Mouse (Mus musculus) neural tube, embryonic 15.5 days (tissue): ENCODE measurements around the gene Erich2. TPM values are rescaled to one million over a fixed set of nuclear protein-coding genes. Genes with fewer than 3 reads are reported as not detected.
"Not testable (repeated sequence)": the region's sequence is repeated elsewhere in the genome, so short reads cannot be mapped to it uniquely, and the experiment has no call there.

ENCODE experiments used
- ATAC-seq: fragments of 200-750 bp; cut with Nextera tagmentation; 2 replicates; pipeline ENCODE4 v1.8.0; 2017; ENCODE audit warnings: mild to moderate bottlenecking, moderate TSS enrichment, moderate library complexity; ENCODE audit not compliant: low FRiP score
- H3K27ac ChIP-seq: fragments of 300-500 bp; sonication (generic); replicated peaks from 2 replicates; pipeline ENCODE4 v1.5.1; 2015; ENCODE audit warnings: mild to moderate bottlenecking, inconsistent platforms
- H3K27me3 ChIP-seq: fragments of 300-500 bp; sonication (generic); replicated peaks from 2 replicates; pipeline ENCODE4 v1.6.1; 2015; ENCODE audit warnings: inconsistent platforms
- H3K36me3 ChIP-seq: fragments of 300-500 bp; sonication (generic); 2 replicates; pipeline ENCODE4 v1.6.1; 2015; ENCODE audit warnings: inconsistent platforms
- H3K4me1 ChIP-seq: fragments of 300-500 bp; sonication (generic); 2 replicates; pipeline ENCODE4 v1.6.1; 2015; ENCODE audit warnings: inconsistent platforms
- H3K4me2 ChIP-seq: fragments of 300-500 bp; sonication (generic); 2 replicates; pipeline ENCODE4 v1.6.1; 2015; ENCODE audit warnings: inconsistent platforms, mild to moderate bottlenecking, moderate library complexity
- H3K4me3 ChIP-seq: fragments of 300-500 bp; sonication (generic); replicated peaks from 2 replicates; pipeline ENCODE4 v1.5.1; 2015; ENCODE audit warnings: mild to moderate bottlenecking, inconsistent platforms
- H3K9ac ChIP-seq: fragments of 300-500 bp; sonication (generic); replicated peaks from 2 replicates; pipeline ENCODE4 v1.6.1; 2015; ENCODE audit warnings: mild to moderate bottlenecking, inconsistent platforms
- H3K9me3 ChIP-seq: fragments of 300-500 bp; sonication (generic); replicated peaks from 2 replicates; pipeline ENCODE4 v1.6.1; 2016; ENCODE audit warnings: inconsistent platforms
- WGBS: fragments of 180-500 bp; shearing (Covaris S2); methylation state at CpG from one replicate; pipeline ENCODE4 v1.1.7; 2015; ENCODE audit warnings: mixed read lengths; 5-methylcytosine and 5-hydroxymethylcytosine counted together
- polyA plus RNA-seq: library from polyadenylated mRNA; unstranded; fragments of >200 nt; fragmentation: Nextera tagmentation; extraction: Ambion mirVana; gene quantifications from 2 replicates; pipeline ENCODE4 v1.2.1, GENCODE M21; 2015

Gene Erich2
- 0.92 and 2.1 TPM in 2 replicates for polyA plus RNA-seq

DNA sequence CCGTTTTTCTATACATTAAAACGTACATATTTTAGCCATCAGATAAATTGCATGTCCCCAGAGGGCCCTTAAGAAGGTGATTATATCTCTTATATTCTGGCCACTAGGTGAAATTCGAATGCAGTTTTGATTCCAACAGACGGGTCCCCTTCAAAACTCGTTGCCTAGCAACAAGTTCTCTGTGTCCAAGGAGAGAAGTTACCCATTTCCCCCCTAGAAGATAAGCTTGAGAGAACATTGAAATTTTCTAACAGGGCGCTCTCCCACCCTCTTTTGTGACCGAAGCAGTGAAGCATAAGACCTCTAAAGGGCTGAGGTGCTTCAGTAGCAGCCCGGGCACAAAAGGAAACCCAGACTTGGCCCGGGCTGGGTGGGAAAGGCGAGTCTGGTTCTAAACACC is at the start of gene Erich2:
Gene Erich2, plus strand, starts transcription at position 324 of the 400 bp plus-strand sequence.
- H3K9ac ChIP-seq = peak within 1 kb of the TSS; percentile 54
- no peaks in the 10 kb centered on the region for H3K36me3 ChIP-seq
- H3K27ac ChIP-seq = 0 out of 2 replicates have a peak within 1 kb of the TSS, but pooled peaks have one; percentile 13
- H3K9me3 ChIP-seq = no peaks in the 10 kb centered on the region
- WGBS = 11% methylated on average over 10 of the region's 10 CpGs
- ATAC-seq = peak; percentile 33
- peaks cover 11% of the 10 kb centered on the region for H3K4me1 ChIP-seq
- H3K4me3 ChIP-seq = peak within 1 kb of the TSS; percentile 49
- peak within 1 kb of the TSS; percentile 94 for H3K4me2 ChIP-seq
- H3K27me3 ChIP-seq = 0 out of 2 replicates have a peak, but pooled peaks cover 6% of the 10 kb centered on the region

DNA sequence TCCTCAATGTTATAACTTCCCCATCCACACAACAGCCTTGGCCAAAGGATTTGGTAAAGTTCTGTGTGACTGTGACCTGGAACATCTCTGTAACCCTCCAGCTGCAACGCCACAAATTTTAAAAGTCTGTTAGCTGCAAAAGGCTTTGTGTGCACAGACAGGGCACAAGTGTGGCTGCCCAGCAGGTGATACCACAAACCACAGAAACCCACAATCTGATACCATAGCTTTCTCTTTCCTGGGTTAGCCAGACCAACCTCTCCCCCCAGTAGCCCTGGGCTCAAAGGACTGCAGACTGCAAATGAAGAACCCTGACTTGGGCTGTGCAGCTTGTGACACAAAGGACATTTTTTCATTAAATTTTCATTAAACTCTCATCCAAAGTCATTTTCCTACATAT is 45.0 kb upstream of the Erich2 start:
- ATAC-seq = no peak
- H3K4me3 ChIP-seq = no peak overlapping the region
- no peak overlapping the region for H3K9ac ChIP-seq
- H3K4me2 ChIP-seq = no peak overlapping the region
- H3K9me3 ChIP-seq = no peaks in the 10 kb centered on the region
- 80% methylated on average over 1 of the region's 1 CpGs for WGBS
- H3K27me3 ChIP-seq = 0 out of 2 replicates have a peak, but pooled peaks cover 5% of the 10 kb centered on the region
- H3K36me3 ChIP-seq = no peaks in the 10 kb centered on the region
- no peak overlapping the region for H3K27ac ChIP-seq
- H3K4me1 ChIP-seq = no peaks in the 10 kb centered on the region

DNA sequence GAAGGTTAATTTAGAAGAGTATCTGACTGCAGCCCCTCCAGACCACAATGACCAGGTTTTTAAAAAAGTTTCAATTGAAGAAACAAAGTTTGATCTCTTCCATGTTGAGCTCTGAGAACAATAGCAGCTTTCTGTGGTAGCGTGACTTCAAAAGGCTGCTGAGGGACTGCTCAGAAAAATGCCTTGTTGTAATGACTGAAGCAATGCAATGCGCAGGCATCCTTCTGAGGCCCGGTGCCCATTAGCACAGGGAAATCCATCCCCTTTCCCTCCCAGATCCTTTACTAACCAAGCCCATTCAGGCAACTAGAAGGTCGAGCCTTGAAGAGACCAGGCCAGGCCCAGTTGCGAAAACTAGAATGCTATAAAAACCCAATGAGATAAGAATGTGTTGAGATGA is 37.5 kb upstream of the Erich2 start:
- Histone ChIP-seq H3K4me1 (peaks cover 39% of the 10 kb centered on the region), H3K36me3 (no peaks in the 10 kb centered on the region), H3K4me2 (no peak overlapping the region), H3K4me3 (no peak overlapping the region), H3K9me3 (no peaks in the 10 kb centered on the region), H3K27ac (no peak overlapping the region), H3K27me3 (peaks cover 60% of the 10 kb centered on the region), H3K9ac (no peak overlapping the region)
- no peak for ATAC-seq
- WGBS = 16% methylated on average over 5 of the region's 5 CpGs

DNA sequence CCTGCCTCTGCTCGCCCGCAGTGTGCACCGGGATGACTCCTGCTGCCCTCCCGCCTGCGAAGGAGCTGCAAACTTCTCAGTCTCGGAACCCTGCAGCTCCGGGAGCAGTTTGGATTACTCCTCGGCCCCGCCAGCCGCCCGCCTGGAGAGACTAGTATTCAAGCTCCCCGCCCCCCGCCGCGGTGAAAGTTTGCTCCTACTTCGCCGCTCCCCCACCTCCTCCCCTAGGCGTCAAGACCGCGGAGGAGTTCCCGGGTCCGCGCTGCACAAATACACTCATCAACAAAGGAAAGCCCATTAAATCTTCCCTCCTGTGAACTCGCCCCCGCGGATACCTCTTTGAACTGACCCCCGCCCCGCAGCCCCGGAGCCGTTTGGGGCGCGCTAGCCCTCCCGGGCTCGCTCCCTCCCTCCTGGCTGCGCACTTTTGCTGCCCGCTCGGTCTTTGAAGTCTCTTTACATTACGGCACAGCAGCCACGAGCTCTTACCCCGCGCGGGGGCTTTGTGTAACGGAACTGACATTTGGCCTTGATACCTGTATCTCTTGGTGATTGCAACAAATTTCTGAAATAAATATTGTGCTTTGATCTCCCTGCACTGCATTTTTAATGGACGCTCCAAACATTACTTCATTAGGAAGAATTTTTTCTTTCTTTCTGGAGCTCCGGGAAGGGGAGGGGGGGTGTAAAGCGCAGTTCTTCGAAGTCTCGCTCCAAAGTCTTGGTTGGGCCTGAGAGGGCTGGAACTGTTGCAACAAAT is 36.6 kb upstream of the Erich2 start:
- ATAC-seq = no peak
- H3K36me3 ChIP-seq = no peaks in the 10 kb centered on the region
- H3K4me2 ChIP-seq = peak overlapping the region; percentile 63
- H3K4me3 ChIP-seq = peak overlapping the region; percentile 33
- no peak overlapping the region for H3K27ac ChIP-seq
- WGBS = 1% methylated on average over 48 of the region's 48 CpGs
- no peaks in the 10 kb centered on the region for H3K9me3 ChIP-seq
- peaks cover 69% of the 10 kb centered on the region for H3K27me3 ChIP-seq
- peaks cover 48% of the 10 kb centered on the region for H3K4me1 ChIP-seq
- H3K9ac ChIP-seq = 0 out of 2 replicates have a peak overlapping the region, but pooled peaks have one; percentile 3

DNA sequence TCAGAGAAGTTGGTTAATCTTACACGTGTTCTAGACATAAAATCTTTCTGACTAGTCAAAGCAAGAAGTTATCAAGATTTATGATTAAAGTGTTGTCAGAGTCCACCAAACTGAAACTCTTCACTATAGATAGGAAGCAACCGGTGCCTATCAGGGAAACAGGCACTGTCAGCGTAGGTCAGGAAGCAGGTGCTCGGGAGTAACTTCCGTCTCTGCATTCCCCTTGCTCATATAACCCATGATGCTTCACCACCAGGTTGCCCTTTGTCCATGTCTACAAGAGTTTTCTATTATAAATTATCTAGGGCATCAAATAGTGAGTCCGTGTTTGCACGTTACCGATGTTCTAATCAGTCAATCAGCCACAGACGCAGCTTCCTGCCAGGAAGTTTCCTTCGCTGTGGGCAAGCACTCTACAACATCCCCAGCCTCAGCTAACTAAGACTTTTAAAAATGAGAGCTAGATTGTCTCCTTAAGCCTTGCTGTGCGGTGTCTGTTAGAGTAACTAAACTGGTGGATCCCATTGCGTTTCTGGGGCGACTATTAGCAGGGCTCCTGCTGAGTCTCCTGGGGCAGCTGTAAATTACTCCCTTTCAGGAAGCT is 10.8 kb upstream of the Erich2 start:
- Histone ChIP-seq H3K4me3 (no peak overlapping the region), H3K27ac (no peak overlapping the region), H3K4me2 (no peak overlapping the region), H3K36me3 (no peaks in the 10 kb centered on the region), H3K9ac (no peak overlapping the region), H3K27me3 (no peaks in the 10 kb centered on the region; the same call in 1 of the 2 replicates), H3K4me1 (0 out of 2 replicates have a peak, but pooled peaks cover 9% of the 10 kb centered on the region), H3K9me3 (no peaks in the 10 kb centered on the region)
- no peak for ATAC-seq
- WGBS = 29% methylated on average over 13 of the region's 13 CpGs

DNA sequence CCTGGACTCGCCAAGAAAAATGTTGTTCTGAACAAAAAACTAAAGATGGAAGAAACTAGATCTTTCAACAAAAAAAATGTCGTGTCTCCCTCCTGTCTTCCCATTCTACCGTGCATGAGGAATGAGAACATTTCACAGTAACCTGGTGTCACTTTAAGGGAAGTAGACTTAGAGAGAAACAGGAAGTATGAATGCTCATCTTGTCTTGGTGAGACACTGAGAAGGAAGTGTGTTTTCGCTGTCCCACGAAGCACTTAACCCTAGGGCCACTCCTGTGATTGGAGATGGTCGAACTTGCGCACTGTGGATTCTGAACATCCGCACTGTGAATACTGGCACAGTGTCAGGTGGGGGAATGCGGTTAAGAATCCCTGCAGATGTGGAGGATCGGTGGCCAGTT is 5.2 kb upstream of the Erich2 start:
- Histone ChIP-seq H3K9ac (no peak overlapping the region), H3K4me1 (peaks cover 2% of the 10 kb centered on the region), H3K9me3 (no peaks in the 10 kb centered on the region), H3K27me3 (peaks cover 6% of the 10 kb centered on the region; the same call in 1 of the 2 replicates), H3K4me3 (no peak overlapping the region), H3K36me3 (no peaks in the 10 kb centered on the region), H3K27ac (no peak overlapping the region), H3K4me2 (no peak overlapping the region)
- WGBS = 84% methylated on average over 10 of the region's 10 CpGs
- no peak for ATAC-seq

DNA sequence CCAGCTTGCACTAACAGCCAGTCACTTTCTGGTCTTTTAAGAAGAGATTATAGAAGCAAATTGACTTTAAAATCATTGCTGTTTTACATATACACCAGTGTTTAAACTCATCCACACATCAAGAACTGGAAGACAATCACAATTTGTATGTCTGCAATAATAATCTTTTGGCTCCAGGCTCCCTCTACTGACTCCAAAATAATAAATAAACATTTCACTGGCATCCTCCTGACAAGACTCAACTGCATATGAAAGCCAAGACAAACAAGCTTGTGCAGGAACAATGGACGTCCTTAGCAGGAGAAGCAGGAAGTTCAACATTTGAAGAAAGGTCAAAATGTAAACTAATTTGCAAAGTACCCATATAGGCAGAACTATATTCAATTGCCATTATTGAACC is 3.4 kb upstream of the Erich2 start:
- no peak for ATAC-seq
- no peak overlapping the region for H3K27ac ChIP-seq
- no peak overlapping the region for H3K4me2 ChIP-seq
- no peaks in the 10 kb centered on the region for H3K36me3 ChIP-seq
- no peaks in the 10 kb centered on the region for H3K9me3 ChIP-seq
- peaks cover 11% of the 10 kb centered on the region for H3K4me1 ChIP-seq
- no peak overlapping the region for H3K9ac ChIP-seq
- 0 out of 2 replicates have a peak, but pooled peaks cover 6% of the 10 kb centered on the region for H3K27me3 ChIP-seq
- 61% methylated on average over 1 of the region's 1 CpGs for WGBS
- H3K4me3 ChIP-seq = no peak overlapping the region

DNA sequence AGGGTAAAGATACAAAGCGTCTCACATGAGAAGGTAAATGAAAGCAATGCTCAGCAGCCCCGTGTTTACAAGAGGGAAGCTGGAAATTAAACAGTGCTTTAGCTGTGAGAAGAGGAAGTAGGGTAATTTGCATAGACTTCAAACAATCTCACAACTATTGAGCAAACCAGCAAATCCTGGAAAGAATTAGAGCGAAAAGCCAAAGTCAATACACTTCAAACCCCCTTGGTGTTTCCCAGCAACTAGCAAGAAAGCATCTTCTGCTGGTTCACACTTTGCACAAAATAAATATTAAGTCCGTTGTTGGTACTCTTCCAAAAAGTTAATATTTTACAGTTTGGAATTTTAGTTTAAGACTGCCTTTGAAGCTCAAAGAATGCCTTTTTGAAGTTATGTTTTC is 2.7 kb upstream of the Erich2 start:
- 42% methylated on average over 4 of the region's 4 CpGs for WGBS

DNA sequence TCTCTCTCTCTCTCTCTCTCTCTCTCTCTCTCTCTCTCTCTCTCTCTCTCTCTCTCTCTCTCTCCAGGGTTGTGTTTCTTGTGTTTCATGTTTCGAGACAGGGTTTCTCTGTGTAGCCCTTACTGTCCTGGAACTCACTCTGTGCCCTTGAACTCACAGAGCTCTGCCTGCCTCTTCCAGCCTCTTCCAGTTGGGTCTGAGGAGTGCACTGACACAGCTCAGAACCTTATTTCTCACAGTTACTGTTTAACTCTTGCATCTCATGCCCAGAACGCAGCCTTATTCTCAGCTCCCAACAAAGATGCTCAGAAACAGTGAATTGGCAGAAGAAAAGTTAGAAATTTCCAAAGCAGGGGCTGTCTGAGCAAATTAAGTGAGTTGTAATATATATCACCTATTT is 2.2 kb upstream of the Erich2 start:
- Histone ChIP-seq H3K4me2 (no peak overlapping the region), H3K36me3 (no peaks in the 10 kb centered on the region), H3K27me3 (0 out of 2 replicates have a peak, but pooled peaks cover 6% of the 10 kb centered on the region), H3K9ac (no peak overlapping the region), H3K4me1 (peaks cover 11% of the 10 kb centered on the region), H3K9me3 (no peaks in the 10 kb centered on the region), H3K4me3 (no peak overlapping the region), H3K27ac (no peak overlapping the region)
- no peak for ATAC-seq
- 73% methylated on average over 2 of the region's 2 CpGs for WGBS

More for the DNA sequence above, 2.7 kb upstream of the Erich2 start:
- Histone ChIP-seq H3K9me3 (no peaks in the 10 kb centered on the region), H3K4me3 (no peak overlapping the region), H3K9ac (no peak overlapping the region), H3K4me1 (peaks cover 11% of the 10 kb centered on the region), H3K36me3 (no peaks in the 10 kb centered on the region), H3K27ac (no peak overlapping the region), H3K4me2 (no peak overlapping the region), H3K27me3 (0 out of 2 replicates have a peak, but pooled peaks cover 6% of the 10 kb centered on the region)
- no peak for ATAC-seq

DNA sequence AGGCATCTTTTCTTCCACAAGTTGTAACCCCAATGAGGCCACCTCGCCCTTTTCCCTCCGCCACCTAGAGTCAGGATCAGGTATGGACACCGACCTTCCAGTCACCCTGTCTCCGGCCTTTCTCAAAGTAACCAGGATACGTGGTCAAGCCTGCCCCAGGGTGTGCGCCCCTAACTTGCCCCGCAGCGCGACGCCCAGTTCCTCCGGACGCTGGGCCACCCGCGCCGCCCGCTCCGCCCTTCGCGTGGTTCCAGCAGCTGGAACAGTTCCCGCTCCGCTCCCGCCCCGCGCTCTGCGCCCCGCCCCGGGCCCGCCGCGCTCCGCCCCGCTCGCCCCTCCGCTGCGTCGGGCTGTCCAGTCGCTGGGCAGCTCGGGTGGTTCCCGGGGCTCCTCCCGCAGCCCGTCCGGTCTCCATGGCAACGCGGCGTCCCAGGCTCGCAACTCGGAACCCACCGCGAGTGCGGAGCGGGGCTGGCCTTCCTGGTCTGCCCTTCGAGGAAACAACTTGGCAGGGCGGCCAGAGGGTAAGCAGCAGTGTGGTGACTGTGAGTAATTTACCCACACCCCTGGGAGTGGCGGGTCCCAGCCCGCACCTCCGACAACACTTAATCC is 508 bp downstream of the Erich2 start:
- H3K9me3 ChIP-seq = no peaks in the 10 kb centered on the region
- peak overlapping the region; percentile 54 for H3K9ac ChIP-seq
- 0 out of 2 replicates have a peak, but pooled peaks cover 6% of the 10 kb centered on the region for H3K27me3 ChIP-seq
- H3K4me1 ChIP-seq = peaks cover 11% of the 10 kb centered on the region
- under 1% methylated on average over 56 of the region's 56 CpGs for WGBS
- 0 out of 2 replicates have a peak overlapping the region, but pooled peaks have one; percentile 13 for H3K27ac ChIP-seq
- H3K4me3 ChIP-seq = peak overlapping the region; percentile 49
- H3K4me2 ChIP-seq = peak overlapping the region; percentile 94
- peak; percentile 94 for ATAC-seq
- H3K36me3 ChIP-seq = no peaks in the 10 kb centered on the region

DNA sequence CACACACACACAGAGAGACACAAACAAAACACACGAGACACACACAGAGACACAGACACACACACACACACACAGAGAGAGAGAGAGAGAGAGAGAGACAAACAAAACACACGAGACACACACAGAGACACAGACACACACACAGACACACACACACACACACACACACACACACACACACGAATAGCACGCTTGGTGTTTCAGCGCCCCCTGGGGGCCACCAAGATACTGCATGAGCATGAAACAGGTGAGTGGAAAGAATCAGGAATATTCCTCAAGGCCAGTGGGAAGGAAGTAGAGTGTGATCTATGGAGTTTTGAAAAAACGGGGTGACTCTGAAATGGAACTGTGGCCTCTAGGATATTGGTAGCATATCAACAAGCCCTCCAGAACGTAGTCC is 29.7 kb downstream of the Erich2 start:
- H3K27me3 ChIP-seq, H3K9ac ChIP-seq, H3K9me3 ChIP-seq, H3K4me1 ChIP-seq, H3K4me3 ChIP-seq, H3K27ac ChIP-seq, H3K36me3 ChIP-seq, ATAC-seq, H3K4me2 ChIP-seq: not testable (repeated sequence)
- 48% methylated on average over 7 of the region's 7 CpGs for WGBS
